Mouse (Mus musculus) stomach, postnatal 0 days (tissue): Measurements from ENCODE around the gene Supt4a.
A peak's percentile ranks its signal among the peaks of the same experiment; 100 is the strongest.

ENCODE experiments used
- CTCF ChIP-seq: IDR thresholded peaks from 2 replicates; pipeline ENCODE4 v1.5.1; 2016; ENCODE audit warnings: antibody characterized with exemption, low read depth, mild to moderate bottlenecking, moderate library complexity
- EP300 ChIP-seq: optimal IDR thresholded peaks from 2 replicates; pipeline ENCODE3; 2016; ENCODE audit warnings: antibody characterized with exemption

GRCm38 (mm10) chr11:87722891-87723290 lies 14.5 kb upstream of the Supt4a start:
- TF ChIP-seq EP300 = no peak
- peak; percentile 37 for TF ChIP-seq CTCF
